Comparison of ENCODE assay signal across 28 mouse cellular contexts in genomic region chr5:74807581-74808221, GRCm38 (mm10).
A peak's percentile ranks its signal among the peaks of the same experiment; 100 is the strongest.
DNase-seq lines count a peak whose midpoint lies in the region; ATAC-seq and TF ChIP-seq lines count a peak whose summit lies in the region.
"Had no signal": no experiment of that assay in that cellular context is flagged by ENCODE, and none has a peak within 500 bp of the region (broad histone marks: within the 10 kb centered on the region; RNA-seq: fewer than 3 reads in every experiment).

No protein-coding gene starts in this region.

- H3K27ac ChIP-seq in midbrain, embryonic 11.5 days (ENCODE audit: low read depth, low read length) = no peak overlapping the region
- no peak overlapping the region for H3K27ac ChIP-seq in midbrain, postnatal 0 days (ENCODE audit: low read depth, low read length)
- H3K27ac ChIP-seq in hindbrain, embryonic 11.5 days (ENCODE audit: low read depth, low read length) = no peak overlapping the region
- H3K27ac ChIP-seq in hindbrain, embryonic 16.5 days (ENCODE audit: low read depth, low read length) = no peak overlapping the region
- H3K27ac ChIP-seq: embryonic facial prominence, embryonic 13.5 days; embryonic facial prominence, embryonic 15.5 days; forebrain, embryonic 10.5 days; forebrain, embryonic 12.5 days had no signal

- H3K36me3 ChIP-seq in midbrain, embryonic 11.5 days (ENCODE audit: control insufficient read depth, insufficient read depth, low read length) = no peaks in the 10 kb centered on the region
- H3K36me3 ChIP-seq in midbrain, postnatal 0 days (ENCODE audit: insufficient read depth, low read length) = no peaks in the 10 kb centered on the region
- no peaks in the 10 kb centered on the region for H3K36me3 ChIP-seq in hindbrain, embryonic 11.5 days (ENCODE audit: control insufficient read depth, insufficient read depth, low read length)
- H3K36me3 ChIP-seq in hindbrain, embryonic 16.5 days (ENCODE audit: control insufficient read depth, insufficient read depth, low read length) = no peaks in the 10 kb centered on the region
- H3K36me3 ChIP-seq: embryonic facial prominence, embryonic 13.5 days; embryonic facial prominence, embryonic 15.5 days; forebrain, embryonic 10.5 days; forebrain, embryonic 12.5 days; G1E had no signal

- DNase-seq in midbrain, embryonic 11.5 days (ENCODE audit: low spot score, missing footprints) = peak; percentile 62
- no peak for DNase-seq in midbrain, postnatal 0 days (ENCODE audit: low spot score)
- DNase-seq in NIH3T3 (ENCODE audit: low read depth) (peak; percentile 61), adipocyte (ENCODE audit: low spot score) (peak; percentile 67)
- DNase-seq in hindbrain, embryonic 11.5 days (ENCODE audit: low spot score) = no peak
- DNase-seq: adrenal gland, adult 2 months; adrenal gland, postnatal 10 days; adrenal gland, postnatal 25 days; B cell, adult 2 months; cerebellum, adult 11 months; cerebellum, adult 18-20 months; cerebellum, adult 8-10 months; cerebellum, adult 9-11 months; cerebellum, postnatal 14 days; cerebellum, postnatal 36 days; embryo, embryonic 11 days had no signal

- H3K9me3 ChIP-seq in midbrain, embryonic 11.5 days (ENCODE audit: control insufficient read depth, low read length) = no peaks in the 10 kb centered on the region
- no peaks in the 10 kb centered on the region for H3K9me3 ChIP-seq in midbrain, postnatal 0 days (ENCODE audit: low read length)
- H3K9me3 ChIP-seq in hindbrain, embryonic 11.5 days (ENCODE audit: control insufficient read depth, low read length) = no peaks in the 10 kb centered on the region
- no peaks in the 10 kb centered on the region for H3K9me3 ChIP-seq in hindbrain, embryonic 16.5 days (ENCODE audit: control insufficient read depth, low read length)
- H3K9me3 ChIP-seq: embryonic facial prominence, embryonic 13.5 days; embryonic facial prominence, embryonic 15.5 days; forebrain, embryonic 10.5 days; forebrain, embryonic 12.5 days; G1E had no signal

- no peak overlapping the region for H3K9ac ChIP-seq in midbrain, embryonic 11.5 days (ENCODE audit: low read length)
- no peak overlapping the region for H3K9ac ChIP-seq in midbrain, postnatal 0 days (replicated peaks; ENCODE audit: low read length, poor library complexity, severe bottlenecking)
- no peak overlapping the region for H3K9ac ChIP-seq in hindbrain, embryonic 11.5 days (ENCODE audit: low read depth, low read length)
- H3K9ac ChIP-seq in hindbrain, embryonic 16.5 days (ENCODE audit: low read depth, low read length) = no peak overlapping the region
- H3K9ac ChIP-seq: embryonic facial prominence, embryonic 13.5 days; embryonic facial prominence, embryonic 15.5 days; forebrain, embryonic 12.5 days had no signal

- TF ChIP-seq CTCF in midbrain, postnatal 0 days (IDR thresholded peaks at IDR 0.05) = no peak

- no peak overlapping the region for H3K4me3 ChIP-seq in midbrain, embryonic 11.5 days (ENCODE audit: low read depth, low read length)
- H3K4me3 ChIP-seq in midbrain, postnatal 0 days (ENCODE audit: low read depth, low read length) = no peak overlapping the region
- no peak overlapping the region for H3K4me3 ChIP-seq in hindbrain, embryonic 11.5 days (ENCODE audit: low read depth, low read length)
- H3K4me3 ChIP-seq in hindbrain, embryonic 16.5 days (ENCODE audit: low read length) = no peak overlapping the region
- H3K4me3 ChIP-seq: embryonic facial prominence, embryonic 13.5 days; embryonic facial prominence, embryonic 15.5 days; erythroblast, embryonic 14.5 days; forebrain, embryonic 10.5 days; forebrain, embryonic 12.5 days had no signal

- no peaks in the 10 kb centered on the region for H3K4me1 ChIP-seq in midbrain, embryonic 11.5 days (ENCODE audit: control insufficient read depth, insufficient read depth, low read length)
- H3K4me1 ChIP-seq in midbrain, postnatal 0 days (ENCODE audit: insufficient read depth, low read length) = no peaks in the 10 kb centered on the region
- no peaks in the 10 kb centered on the region for H3K4me1 ChIP-seq in hindbrain, embryonic 11.5 days (replicated peaks; ENCODE audit: control insufficient read depth, insufficient read depth, low read length)
- H3K4me1 ChIP-seq in hindbrain, embryonic 16.5 days (ENCODE audit: control insufficient read depth, insufficient read depth, low read depth, low read length) = peaks cover 1% of the 10 kb centered on the region
- H3K4me1 ChIP-seq: forebrain, embryonic 10.5 days; forebrain, embryonic 12.5 days had no signal

- ATAC-seq in midbrain, embryonic 11.5 days (ENCODE audit: low FRiP score) = no peak
- ATAC-seq in midbrain, postnatal 0 days (ENCODE audit: low FRiP score) = no peak
- ATAC-seq in hindbrain, embryonic 11.5 days (ENCODE audit: low FRiP score) = no peak
- ATAC-seq in hindbrain, embryonic 16.5 days = no peak
- ATAC-seq: activated CD4-positive, CD25-positive, alpha-beta regulatory T cell, adult 4 months; CD4-positive, CD25-positive, alpha-beta regulatory T cell, adult 4 months; forebrain, embryonic 14.5 days; forebrain, embryonic 16.5 days had no signal

- WGBS in midbrain, embryonic 11.5 days = 80% methylated on average over 5 of the region's 5 CpGs
- WGBS in midbrain, postnatal 0 days = 69% methylated on average over 5 of the region's 5 CpGs
- 73% methylated on average over 5 of the region's 5 CpGs for WGBS in hindbrain, embryonic 11.5 days
- WGBS in hindbrain, embryonic 16.5 days = 74% methylated on average over 5 of the region's 5 CpGs

- no peak overlapping the region for H3K4me2 ChIP-seq in midbrain, embryonic 11.5 days
- H3K4me2 ChIP-seq in midbrain, postnatal 0 days (ENCODE audit: low read depth, low read length, poor library complexity, severe bottlenecking) = no peak overlapping the region
- no peak overlapping the region for H3K4me2 ChIP-seq in hindbrain, embryonic 11.5 days (replicated peaks; ENCODE audit: low read depth, low read length)
- H3K4me2 ChIP-seq in hindbrain, embryonic 16.5 days (ENCODE audit: low read length) = no peak overlapping the region
- H3K4me2 ChIP-seq: embryonic facial prominence, embryonic 13.5 days; embryonic facial prominence, embryonic 15.5 days; forebrain, embryonic 12.5 days had no signal

- H3K27me3 ChIP-seq in midbrain, embryonic 11.5 days (ENCODE audit: control insufficient read depth, insufficient read depth, low read length) = no peaks in the 10 kb centered on the region
- H3K27me3 ChIP-seq in midbrain, postnatal 0 days (ENCODE audit: insufficient read depth, low read length) = no peaks in the 10 kb centered on the region
- no peaks in the 10 kb centered on the region for H3K27me3 ChIP-seq in hindbrain, embryonic 11.5 days (ENCODE audit: control insufficient read depth, insufficient read depth, low read length)
- H3K27me3 ChIP-seq in hindbrain, embryonic 16.5 days (replicated peaks; ENCODE audit: control insufficient read depth, insufficient read depth, low read length) = no peaks in the 10 kb centered on the region
- H3K27me3 ChIP-seq: CH12.LX had no signal

Comparison
In these comparisons a context has a peak if more than half of its experiments do, and no peak if none do; other contexts are left out.
1. DNase-seq: peak in midbrain, embryonic 11.5 days (single experiment), NIH3T3 (single experiment) and adipocyte (single experiment); none in midbrain, postnatal 0 days (single experiment) and hindbrain, embryonic 11.5 days (single experiment).